Mouse (Mus musculus) thymus, postnatal 0 days (tissue): ENCODE results near the gene Cinp. TPM values are rescaled to one million over a fixed set of nuclear protein-coding genes. Genes with fewer than 3 reads are reported as not detected.
"Not testable (repeated sequence)": the region's sequence is repeated elsewhere in the genome, so short reads cannot be mapped to it uniquely, and the experiment has no call there.

Experiments used
- DNase-seq: peaks from one replicate; pipeline ENCODE4 v3.0.0-alpha.2; 2015; ENCODE audit warnings: low spot score
- polyA plus RNA-seq: library from polyadenylated mRNA; unstranded; fragments of >200 nt; fragmentation: Nextera tagmentation; extraction: Ambion mirVana; gene quantifications from 2 replicates; pipeline ENCODE4 v1.2.1, GENCODE M21; 2015

The Cinp gene
- polyA plus RNA-seq, 1 experiment from 2014 or later: 71.9 TPM

GRCm38 (mm10) chr12:110860293-110860692 lies 28.7 kb downstream of the Cinp start:
- DNase-seq: no peak

- not testable (repeated sequence) for DNase-seq
Measured at GRCm38 (mm10) chr12:110858681-110859080, 30.3 kb downstream of the Cinp start.

GRCm38 (mm10) chr12:110857196-110857595 lies 31.7 kb downstream of the Cinp start:
- DNase-seq: peak; percentile 50

GRCm38 (mm10) chr12:110854786-110855737 lies 33.9 kb downstream of the Cinp start:
- no peak for DNase-seq

- no peak for DNase-seq
Measured at GRCm38 (mm10) chr12:110851923-110852322, 37.0 kb downstream of the Cinp start.

- peak; percentile 14 for DNase-seq
Measured at GRCm38 (mm10) chr12:110851414-110851813, 37.5 kb downstream of the Cinp start.

- DNase-seq: peak; percentile 23
Measured at GRCm38 (mm10) chr12:110850929-110851256, 38.1 kb downstream of the Cinp start.

GRCm38 (mm10) chr12:110850010-110850928 lies 38.7 kb downstream of the Cinp start, which contains the start of gene Zfp839:
Gene Zfp839 (plus strand): TSS chr12:110850253.
- DNase-seq: peak; percentile 69

GRCm38 (mm10) chr12:110846191-110846765 lies 42.7 kb downstream of the Cinp start:
- no peak for DNase-seq

- DNase-seq: peak; percentile 67
Measured at GRCm38 (mm10) chr12:110845131-110845880, 43.6 kb downstream of the Cinp start.

GRCm38 (mm10) chr12:110844227-110845130 lies 44.5 kb downstream of the Cinp start:
- DNase-seq: peak; percentile 37

GRCm38 (mm10) chr12:110843194-110844048 lies 45.5 kb downstream of the Cinp start:
- peak; percentile 86 for DNase-seq

- no peak for DNase-seq
Measured at GRCm38 (mm10) chr12:110841731-110842493, 47.0 kb downstream of the Cinp start.

- peak; percentile 96 for DNase-seq
Measured at GRCm38 (mm10) chr12:110840348-110841198, 48.4 kb downstream of the Cinp start, which contains the start of gene Mok. Gene Mok (minus strand): TSS chr12:110840939.

GRCm38 (mm10) chr12:110837850-110838249 lies 51.1 kb downstream of the Cinp start:
- DNase-seq: no peak

- no peak for DNase-seq
Measured at GRCm38 (mm10) chr12:110837192-110837841, 51.6 kb downstream of the Cinp start.
